Mouse (Mus musculus) CH12.LX (cell line): ENCODE measurements around the gene Gltpd2. TPM values are rescaled to one million over a fixed set of nuclear protein-coding genes. Genes with fewer than 3 reads are reported as not detected.

Experiments used
- DNase-seq: peaks from one replicate; pipeline ENCODE4 v3.0.0-alpha.2; 2013; ENCODE audit errors: extremely low read depth
- H3K27ac ChIP-seq: 2 replicates; pipeline ENCODE4 v1.5.1; 2012; ENCODE audit warnings: low read depth, mild to moderate bottlenecking, control low read depth, moderate library complexity; ENCODE audit not compliant: insufficient read depth
- H3K27me3 ChIP-seq: replicated peaks from 2 replicates; pipeline ENCODE3; 2012; ENCODE audit warnings: inconsistent platforms
- H3K36me3 ChIP-seq, 2 experiments: replicated peaks in 1 of 2; 2 replicates each; pipeline versions ENCODE3 to v1.6.1; 2012; ENCODE audit warnings: inconsistent platforms in 1 of 2, low read length in 1 of 2, mild to moderate bottlenecking in 1 of 2, mixed read lengths in 1 of 2, moderate library complexity in 1 of 2; ENCODE audit not compliant: control insufficient read depth in 1 of 2, insufficient read depth in 1 of 2
- H3K4me1 ChIP-seq, 2 experiments: 2 replicates each; pipeline ENCODE4 v1.6.1; 2012; ENCODE audit warnings: inconsistent platforms in 1 of 2, moderate library complexity in 1 of 2; ENCODE audit not compliant: insufficient read depth in 2 of 2, control insufficient read depth in 1 of 2
- H3K4me2 ChIP-seq: 2 replicates; pipeline ENCODE4 v1.6.1; 2012; ENCODE audit warnings: low read depth, mild to moderate bottlenecking, control low read depth; ENCODE audit not compliant: poor library complexity, insufficient read depth, severe bottlenecking
- H3K4me3 ChIP-seq, 3 experiments: fragments of 150-350 bp in 1 of 3; sonication (generic) in 1 of 3; replicated peaks in 1 of 3; 2 replicates each; pipeline versions ENCODE3 to v1.5.1; 2011 to 2012; ENCODE audit warnings: low read depth in 2 of 3, low read length in 2 of 3, mild to moderate bottlenecking in 2 of 3, moderate library complexity in 2 of 3, control low read depth in 1 of 3, improper control_type of control experiment in 1 of 3, inconsistent platforms in 1 of 3, mixed read lengths in 1 of 3; ENCODE audit not compliant: poor library complexity in 1 of 3
- H3K79me2 ChIP-seq: replicated peaks from 2 replicates; pipeline ENCODE4 v1.6.1; 2012; ENCODE audit warnings: mild to moderate bottlenecking, moderate library complexity; ENCODE audit not compliant: control insufficient read depth, poor library complexity, insufficient read depth, severe bottlenecking; ENCODE audit errors: extremely low read depth
- H3K9ac ChIP-seq: 2 replicates; pipeline ENCODE4 v1.6.1; 2012; ENCODE audit warnings: low read depth, mild to moderate bottlenecking, control low read depth, moderate library complexity; ENCODE audit not compliant: insufficient read depth
- H3K9me3 ChIP-seq: replicated peaks from 2 replicates; pipeline ENCODE3; 2012; ENCODE audit warnings: low read length, inconsistent platforms, mixed read lengths
- BHLHE40 ChIP-seq: IDR thresholded peaks from 2 replicates; pipeline ENCODE4 v1.6.1; 2011; ENCODE audit warnings: mild to moderate bottlenecking, low read depth, low read length, improper control_type of control experiment
- CHD1 ChIP-seq: IDR thresholded peaks from 2 replicates; pipeline ENCODE4 v1.6.1; 2012; ENCODE audit warnings: low read depth, low read length, improper control_type of control experiment, inconsistent platforms
- CHD2 ChIP-seq: IDR thresholded peaks from 2 replicates; pipeline ENCODE4 v1.6.1; 2011; ENCODE audit warnings: low read length, improper control_type of control experiment
- E2F4 ChIP-seq: IDR thresholded peaks from 2 replicates; pipeline ENCODE4 v1.6.1; 2011; ENCODE audit warnings: low read depth, low read length, improper control_type of control experiment; ENCODE audit not compliant: insufficient replicate concordance
- ELF1 ChIP-seq: IDR thresholded peaks from 2 replicates; pipeline ENCODE4 v1.6.1; 2014; ENCODE audit warnings: low read depth, mild to moderate bottlenecking, inconsistent platforms, low read length, improper control_type of control experiment
- EP300 ChIP-seq: IDR thresholded peaks from 2 replicates; pipeline ENCODE4 v1.6.1; 2011; ENCODE audit warnings: low read length, improper control_type of control experiment
- ETS1 ChIP-seq: conservative IDR thresholded peaks from 2 replicates; pipeline ENCODE4 v1.6.1; 2012; ENCODE audit warnings: low read depth, mild to moderate bottlenecking, inconsistent platforms, low read length, improper control_type of control experiment, moderate library complexity
- HCFC1 ChIP-seq: IDR thresholded peaks from 2 replicates; pipeline ENCODE4 v1.6.1; 2012; ENCODE audit warnings: low read depth, mild to moderate bottlenecking, inconsistent platforms, low read length, improper control_type of control experiment
- IRF4 ChIP-seq: IDR thresholded peaks from 2 replicates; pipeline ENCODE4 v1.6.1; 2014; ENCODE audit warnings: low read depth, mild to moderate bottlenecking, inconsistent platforms, low read length, improper control_type of control experiment
- JUN ChIP-seq: IDR thresholded peaks from 2 replicates; pipeline ENCODE4 v1.6.1; 2011; ENCODE audit warnings: low read depth, mild to moderate bottlenecking, low read length, improper control_type of control experiment, moderate library complexity; ENCODE audit not compliant: insufficient read depth
- MAFK ChIP-seq: IDR thresholded peaks from 2 replicates; pipeline ENCODE4 v1.6.1; 2011; ENCODE audit warnings: low read length, improper control_type of control experiment; ENCODE audit not compliant: insufficient replicate concordance
- MAX ChIP-seq: IDR thresholded peaks from 2 replicates; pipeline ENCODE4 v1.6.1; 2011; ENCODE audit warnings: low read length, improper control_type of control experiment
- MXI1 ChIP-seq: IDR thresholded peaks from 2 replicates; pipeline ENCODE4 v1.6.1; 2011; ENCODE audit warnings: mild to moderate bottlenecking, low read depth, low read length, improper control_type of control experiment
- MYC ChIP-seq: IDR thresholded peaks from 2 replicates; pipeline ENCODE4 v1.6.1; 2011; ENCODE audit warnings: low read depth, mild to moderate bottlenecking, improper control_type of control experiment, low read length
- NRF1 ChIP-seq: IDR thresholded peaks from 2 replicates; pipeline ENCODE4 v1.6.1; 2014; ENCODE audit warnings: low read depth, mild to moderate bottlenecking, inconsistent platforms, low read length, improper control_type of control experiment, moderate library complexity
- PAX5 ChIP-seq: IDR thresholded peaks from 2 replicates; pipeline ENCODE4 v1.6.1; 2012; ENCODE audit warnings: low read length, inconsistent platforms, mixed read lengths
- POLR2A ChIP-seq: IDR thresholded peaks from 2 replicates; pipeline ENCODE4 v1.6.1; 2011; ENCODE audit warnings: low read depth, mild to moderate bottlenecking, improper control_type of control experiment, low read length
- RCOR1 ChIP-seq: conservative IDR thresholded peaks from 2 replicates; pipeline ENCODE4 v1.6.1; 2012; ENCODE audit warnings: low read depth, mild to moderate bottlenecking, inconsistent platforms, low read length, improper control_type of control experiment
- SIN3A ChIP-seq: IDR thresholded peaks from 2 replicates; pipeline ENCODE4 v1.6.1; 2012; ENCODE audit warnings: low read length, improper control_type of control experiment, inconsistent platforms
- SMC3 ChIP-seq: IDR thresholded peaks from 2 replicates; pipeline ENCODE4 v1.6.1; 2011; ENCODE audit warnings: low read depth, low read length, improper control_type of control experiment
- TBP ChIP-seq: conservative IDR thresholded peaks from 2 replicates; pipeline ENCODE4 v1.6.1; 2011; ENCODE audit warnings: low read depth, low read length, improper control_type of control experiment
- USF1 ChIP-seq: IDR thresholded peaks from 2 replicates; pipeline ENCODE4 v1.6.1; 2014; ENCODE audit warnings: low read depth, mild to moderate bottlenecking, inconsistent platforms, low read length, improper control_type of control experiment
- USF2 ChIP-seq: conservative IDR thresholded peaks from 2 replicates; pipeline ENCODE4 v1.6.1; 2011; ENCODE audit warnings: low read depth, low read length, improper control_type of control experiment
- ZC3H11A ChIP-seq: IDR thresholded peaks from 2 replicates; pipeline ENCODE4 v1.6.1; 2012; ENCODE audit warnings: low read depth, mild to moderate bottlenecking, inconsistent platforms, low read length, improper control_type of control experiment
- ZMIZ1 ChIP-seq: IDR thresholded peaks from 2 replicates; pipeline ENCODE4 v1.6.1; 2012; ENCODE audit warnings: low read depth, mild to moderate bottlenecking, inconsistent platforms, low read length, improper control_type of control experiment
- ZNF384 ChIP-seq: IDR thresholded peaks from 2 replicates; pipeline ENCODE4 v1.6.1; 2012; ENCODE audit warnings: low read depth, low read length, improper control_type of control experiment, inconsistent platforms
- dilution Hi-C: fragments of 300-500 bp; cut with MboI; formaldehyde crosslinking; loops from 2 replicates; pipeline ENCODE4 v1.14.3; 2020; ENCODE audit warnings: low sequenced_read_pairs; ENCODE audit not compliant: extremely low pct_unique_long_range_greater_than_20kb, extremely low pct_ligation_motif_present
- in situ Hi-C: fragments of 300-500 bp; cut with MboI; formaldehyde crosslinking; loops from 3 replicates; pipeline ENCODE4 v1.14.3; 2019; ENCODE audit warnings: low sequenced_read_pairs, low pct_ligation_motif_present, low pct_unique_long_range_greater_than_20kb, mixed read lengths
- polyA plus RNA-seq: library from polyadenylated mRNA; unstranded; fragments of >175 nt; gene quantifications from 2 replicates; pipeline ENCODE4 v1.2.1, GENCODE M21; 2012; ENCODE audit warnings: low read depth; ENCODE audit not compliant: insufficient read length
- total RNA-seq, 2 experiments: library from RNA; depleted of rRNA; stranded (reverse); fragments of 300-350 nt in 1 of 2; fragments of >200 nt in 1 of 2; gene quantifications; 2 replicates each; pipeline ENCODE4 v1.2.3; 2012 to 2014

Gltpd2 gene
- total and polyA plus RNA-seq, 3 experiments = 0.19 TPM; not detected in 2

GRCm38 (mm10) chr11:70564276-70564873, 45.4 kb downstream of the Gltpd2 start:
- in situ Hi-C loops = loop anchor here (5.0 kb wide), 1 partner anchor 37 kb away; the partner anchor contains the start of gene Psmb6
- Histone ChIP-seq H3K9ac (peak overlapping the region; percentile 78; the same call in 1 of the 2 replicates), H3K4me3 (peak overlapping the region in 2 of 3 experiments; percentile 82 to 97), H3K36me3 (peaks cover 3 to 43% of the 10 kb centered on the region in 2 experiments), H3K27me3 (no peaks in the 10 kb centered on the region), H3K9me3 (no peaks in the 10 kb centered on the region), H3K4me1 (peaks cover 8 to 63% of the 10 kb centered on the region in 2 experiments; a peak in 3 of 4 replicates), H3K79me2 (peaks cover 17% of the 10 kb centered on the region), H3K4me2 (peak overlapping the region; percentile 75), H3K27ac (no peak overlapping the region)
- TF ChIP-seq MAX (no peak), USF2 (no peak), ETS1 (no peak), POLR2A (no peak), ZMIZ1 (no peak), HCFC1 (no peak), SIN3A (no peak), JUN (no peak), ZNF384 (peak; percentile 84), NRF1 (no peak), RCOR1 (no peak), MXI1 (no peak), EP300 (no peak), CHD1 (0 out of 2 replicates have a peak, but pooled peaks have one; percentile 13), MYC (no peak)
- no peak for DNase-seq
- dilution Hi-C loops = no loop called here

- Histone ChIP-seq H3K4me2 (no peak overlapping the region), H3K9ac (no peak overlapping the region), H3K36me3 (peaks cover 3 to 53% of the 10 kb centered on the region in 2 experiments), H3K27me3 (no peaks in the 10 kb centered on the region), H3K4me1 (peaks cover 8 to 79% of the 10 kb centered on the region in 2 experiments; a peak in 3 of 4 replicates), H3K9me3 (no peaks in the 10 kb centered on the region), H3K4me3 (no peak overlapping the region), H3K27ac (no peak overlapping the region), H3K79me2 (peaks cover 24% of the 10 kb centered on the region)
- dilution Hi-C loops = no loop called here
- TF ChIP-seq MAX (no peak), SMC3 (no peak), TBP (no peak), CHD2 (no peak), BHLHE40 (no peak), USF1 (no peak), ZC3H11A (no peak), ETS1 (no peak), IRF4 (no peak), ELF1 (no peak), PAX5 (no peak), HCFC1 (no peak), RCOR1 (no peak), E2F4 (no peak), MAFK (no peak)
- no peak for DNase-seq
- in situ Hi-C loops = no loop called here
Observed at GRCm38 (mm10) chr11:70566586-70566985, 47.6 kb downstream of the Gltpd2 start.
